ENCODE assay signal across 20 mouse cellular contexts in genomic region chr15:38129330-38129729, GRCm38 (mm10).
DNase-seq lines count a peak whose midpoint lies in the region; ATAC-seq and TF ChIP-seq lines count a peak whose summit lies in the region.
"Had no signal": no experiment of that assay in that cellular context is flagged by ENCODE, and none has a peak within 500 bp of the region (broad histone marks: within the 10 kb centered on the region; RNA-seq: fewer than 3 reads in every experiment).

No protein-coding gene starts in this region.

- TF ChIP-seq CTCF in stomach, postnatal 0 days (IDR thresholded peaks at IDR 0.05; ENCODE audit: low read depth), result no peak

- intact Hi-C loops in left cerebral cortex, postnatal 25 days (cut with DNase I), result no loop called here
- intact Hi-C loops in left cerebral cortex, postnatal 4 days (cut with DNase I), result no loop called here

- peak; percentile 83 for ATAC-seq in CD4-positive, CD25-positive, alpha-beta regulatory T cell, adult 4 months
- peak; percentile 77 for ATAC-seq in inflammation-experienced regulatory T-cells, adult 6 months
- no peak for ATAC-seq in stomach, postnatal 0 days (ENCODE audit: low FRiP score, low TSS enrichment)
- ATAC-seq: forebrain, postnatal 0 days; liver, postnatal 0 days; Patski had no signal

- no peaks in the 10 kb centered on the region for H3K4me1 ChIP-seq in stomach, postnatal 0 days (replicated peaks; ENCODE audit: control insufficient read depth, insufficient read depth)
- H3K4me1 ChIP-seq: embryonic facial prominence, embryonic 12.5 days; heart, embryonic 15.5 days; midbrain, embryonic 10.5 days; neural tube, embryonic 15.5 days had no signal

- TF ChIP-seq EP300 in stomach, postnatal 0 days (optimal IDR thresholded peaks at IDR 0.05), result no peak

- H3K27me3 ChIP-seq in stomach, postnatal 0 days (ENCODE audit: control insufficient read depth, insufficient read depth, low read length), result no peaks in the 10 kb centered on the region
- H3K27me3 ChIP-seq: embryonic facial prominence, embryonic 12.5 days; heart, embryonic 15.5 days; neural tube, embryonic 15.5 days; Patski had no signal

- H3K4me3 ChIP-seq in stomach, postnatal 0 days (ENCODE audit: low read depth, low read length), result no peak overlapping the region
- H3K4me3 ChIP-seq: embryonic facial prominence, embryonic 12.5 days; heart, embryonic 15.5 days; midbrain, embryonic 10.5 days; neural tube, embryonic 15.5 days had no signal

- no peak overlapping the region for H3K4me2 ChIP-seq in stomach, postnatal 0 days (replicated peaks; ENCODE audit: low read depth)
- H3K4me2 ChIP-seq: embryonic facial prominence, embryonic 12.5 days; heart, embryonic 15.5 days; neural tube, embryonic 15.5 days had no signal

- H3K9ac ChIP-seq in stomach, postnatal 0 days (ENCODE audit: low read length), result no peak overlapping the region
- H3K9ac ChIP-seq: embryonic facial prominence, embryonic 12.5 days; forebrain, postnatal 0 days; heart, embryonic 15.5 days; liver, postnatal 0 days; neural tube, embryonic 15.5 days had no signal

- H3K9me3 ChIP-seq in stomach, postnatal 0 days (ENCODE audit: control insufficient read depth, low read length), result no peaks in the 10 kb centered on the region
- H3K9me3 ChIP-seq: embryonic facial prominence, embryonic 12.5 days; heart, embryonic 15.5 days; midbrain, embryonic 10.5 days; neural tube, embryonic 15.5 days had no signal

- H3K27ac ChIP-seq in stomach, postnatal 0 days (replicated peaks), result no peak overlapping the region
- H3K27ac ChIP-seq: embryonic facial prominence, embryonic 12.5 days; heart, embryonic 15.5 days; midbrain, embryonic 10.5 days; neural tube, embryonic 15.5 days had no signal

- no peaks in the 10 kb centered on the region for H3K36me3 ChIP-seq in stomach, postnatal 0 days (ENCODE audit: control insufficient read depth, insufficient read depth, low read length)
- H3K36me3 ChIP-seq: embryonic facial prominence, embryonic 12.5 days; heart, embryonic 15.5 days; midbrain, embryonic 10.5 days; neural tube, embryonic 15.5 days had no signal

- 82% methylated on average over 7 of the region's 7 CpGs for WGBS in stomach, postnatal 0 days

- peak; percentile 8 to 59 for DNase-seq in left cerebral cortex, postnatal 25 days (ENCODE audit: low spot score in 2 of 2)
- DNase-seq in left cerebral cortex, postnatal 4 days, result no peak
- peak; percentile 89 for DNase-seq in A20 (ENCODE audit: low read depth, low spot score)
- DNase-seq in Muller cell, postnatal 12 days (ENCODE audit: inconsistent ontology term), result no peak
- DNase-seq in stomach, postnatal 0 days (ENCODE audit: low spot score), result no peak
- DNase-seq: adrenal gland, postnatal 25 days; cerebellum, adult 9-10 months; forebrain, postnatal 0 days; heart, adult 18-20 months; liver; liver, postnatal 0 days; lung, postnatal 36 days; thymus, adult 2 months had no signal

Comparison
In these comparisons a context has a peak if more than half of its experiments do, and no peak if none do; other contexts are left out.
1. DNase-seq: peak in left cerebral cortex, postnatal 25 days (2 of 2) and A20 (single experiment); none in left cerebral cortex, postnatal 4 days (single experiment), Muller cell, postnatal 12 days (single experiment) and stomach, postnatal 0 days (single experiment).